Mouse (Mus musculus) yolk sac, embryonic 10.5 days (tissue): ENCODE results near the gene Gmppa.
A peak's percentile ranks its signal among the peaks of the same experiment; 100 is the strongest.

Experiments used
- DNase-seq: peaks from one replicate; pipeline ENCODE4 v3.0.0-alpha.2; 2017; ENCODE audit warnings: low spot score

Gene Gmppa

DNA sequence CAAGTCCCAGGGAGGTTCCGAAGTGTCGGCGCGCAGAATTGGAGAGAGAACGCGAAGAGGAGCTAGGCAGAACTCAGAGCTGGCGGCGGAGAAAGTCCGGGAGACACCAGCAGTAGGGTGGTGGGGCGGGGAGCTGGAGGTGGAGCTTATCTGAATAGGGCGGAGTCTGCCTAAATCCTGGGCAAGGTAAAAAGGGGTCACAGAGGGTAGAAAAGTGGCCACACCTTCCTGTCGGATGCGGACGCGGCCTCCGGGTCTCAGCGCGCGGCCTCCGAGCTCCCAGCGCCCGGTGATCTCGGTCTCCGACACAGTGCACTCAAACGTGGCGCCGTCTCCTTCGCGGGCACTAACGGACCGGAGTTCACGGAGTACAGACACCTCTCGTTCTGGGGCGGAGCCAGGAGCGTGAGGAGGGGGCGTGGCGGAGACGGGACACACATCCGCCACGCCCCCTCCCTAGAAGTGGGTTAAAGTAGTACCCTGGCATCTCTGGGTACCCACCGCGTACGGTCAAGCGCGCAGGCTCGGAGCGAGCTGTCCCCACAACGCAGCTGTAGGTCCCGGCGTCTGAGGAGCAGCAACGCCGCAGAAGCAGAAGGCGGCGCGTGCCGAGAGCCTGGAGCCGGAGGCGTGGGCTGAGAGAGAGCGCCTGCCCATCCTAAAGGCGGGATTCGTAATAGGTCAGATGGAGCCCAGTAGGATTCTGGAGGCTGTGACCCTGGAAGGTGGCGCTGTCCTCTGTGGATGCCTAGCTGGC, 51.9 kb downstream of the Gmppa start:
- peak; percentile 88 for DNase-seq

DNA sequence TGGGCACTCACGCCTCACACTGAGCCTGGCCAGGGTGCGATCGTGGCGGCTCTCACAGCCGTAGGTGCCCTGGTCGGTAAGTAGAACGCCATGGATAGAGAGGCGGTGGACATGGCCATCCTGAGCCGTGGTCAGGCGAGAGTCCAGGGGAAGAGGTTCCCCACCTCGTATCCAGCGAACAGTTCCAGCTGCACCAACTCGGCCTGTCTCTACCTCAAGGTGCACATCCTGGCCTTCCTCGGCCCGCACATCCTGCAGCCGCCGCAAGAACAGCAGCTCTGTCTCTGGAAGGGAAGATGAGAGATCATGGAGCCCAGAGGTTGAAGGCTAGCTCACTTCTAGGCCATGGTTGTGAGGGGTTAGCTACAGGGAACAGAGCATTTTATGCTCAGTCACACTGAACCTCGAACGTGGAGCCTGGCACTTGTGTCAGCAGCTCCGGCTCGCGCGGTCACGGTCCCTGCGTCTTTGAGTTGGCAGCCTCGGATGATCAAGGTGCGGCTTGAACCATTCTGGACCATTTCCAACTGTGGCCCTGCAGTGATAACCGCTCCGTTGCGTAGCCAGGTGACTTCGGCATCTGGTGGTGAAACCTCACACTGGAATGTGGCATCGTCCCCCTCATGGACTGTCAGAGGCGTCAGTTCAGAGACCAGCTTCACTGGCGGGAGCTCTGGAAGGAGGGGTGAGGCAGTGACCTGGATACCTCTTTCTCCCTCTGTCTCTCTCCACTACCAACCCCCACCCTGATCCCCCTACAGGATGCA, 55.2 kb downstream of the Gmppa start:
- DNase-seq, result no peak

DNA sequence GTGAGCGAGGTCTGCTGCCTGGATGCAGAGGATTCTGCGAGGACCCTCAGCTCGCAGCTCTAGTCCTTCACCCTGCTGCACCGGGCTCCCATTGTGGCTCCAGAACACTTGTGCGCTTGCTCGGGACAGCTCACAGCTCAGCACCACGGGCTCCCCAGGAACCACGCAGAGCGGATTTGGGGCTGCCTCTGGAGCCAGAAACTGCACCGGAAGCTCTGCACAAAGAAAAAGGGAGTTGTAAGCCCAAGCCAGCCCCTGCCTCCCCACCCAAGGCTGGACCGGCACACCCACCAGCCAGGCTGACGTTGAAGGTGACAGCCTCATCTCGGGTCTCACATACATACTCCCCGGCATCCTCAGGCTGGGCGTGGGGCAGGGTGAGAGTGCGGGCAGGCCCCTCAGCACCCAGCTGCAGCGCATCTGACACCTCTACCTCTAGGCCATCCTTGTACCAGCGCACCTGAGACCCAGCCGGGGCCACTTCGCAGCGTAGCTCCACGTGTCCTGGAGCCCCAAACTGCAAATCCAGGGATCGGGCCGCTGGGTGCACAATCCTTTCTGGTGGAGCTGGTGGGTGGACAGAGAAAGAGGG, 56.9 kb downstream of the Gmppa start:
- DNase-seq, result no peak
